Mouse (Mus musculus): ENCODE results near the gene Pcnx3.

DNA sequence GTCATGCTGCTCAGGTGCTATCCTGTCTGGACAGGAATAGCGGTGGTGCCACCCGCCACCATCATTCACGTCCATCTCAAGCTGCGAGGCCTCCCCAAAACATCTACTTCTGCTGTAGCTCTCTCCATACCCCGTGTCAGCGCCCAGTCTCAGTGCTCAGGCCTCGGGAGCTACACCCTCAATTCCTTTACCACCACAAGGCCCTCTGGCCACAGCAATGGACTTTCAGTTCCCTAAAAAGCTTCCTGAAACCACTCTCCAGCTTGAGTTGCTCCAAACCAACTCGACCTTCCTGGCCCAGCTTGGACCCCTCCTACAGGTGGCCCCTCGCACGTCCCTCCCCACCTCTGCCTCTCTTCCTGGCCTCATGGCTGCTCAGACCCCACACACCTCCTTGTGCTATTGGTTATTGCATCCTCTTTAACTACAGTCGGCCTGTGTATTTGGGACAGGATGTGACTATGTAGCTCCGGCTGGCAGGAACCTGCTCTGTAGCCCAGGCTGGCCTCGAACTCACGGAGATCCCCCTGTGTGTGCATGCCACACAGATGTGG, 23.3 kb upstream of the Pcnx3 start:
- no peak for TF ChIP-seq POLR2A (IDR thresholded peaks at IDR 0.05; ENCODE audit: insufficient read depth, low read length)
- no peak for TF ChIP-seq CTCF (IDR thresholded peaks at IDR 0.05; ENCODE audit: low read depth, low read length)
- no peak for TF ChIP-seq EP300 (IDR thresholded peaks at IDR 0.05; ENCODE audit: insufficient read depth, low read depth, low read length)
